Mouse (Mus musculus) kidney, adult 2 months (tissue): ENCODE measurements around the gene Ube2f. TPM values are rescaled to one million over a fixed set of nuclear protein-coding genes. Genes with fewer than 3 reads are reported as not detected.

Experiments
- DNase-seq: peaks from one replicate; pipeline ENCODE4 v3.0.0; 2021
- H3K27ac ChIP-seq: fragments of 200-500 bp; 2 replicates; pipeline ENCODE4 v1.5.1; 2012; ENCODE audit warnings: low read depth, low read length, control low read depth, inconsistent platforms; ENCODE audit not compliant: insufficient read depth
- H3K27me3 ChIP-seq: fragments of 200-500 bp; replicated peaks from 2 replicates; pipeline ENCODE4 v1.6.1; 2012; ENCODE audit warnings: mild to moderate bottlenecking, moderate library complexity, low read length, inconsistent platforms; ENCODE audit not compliant: control insufficient read depth, insufficient read depth
- H3K36me3 ChIP-seq: fragments of 200-500 bp; 2 replicates; pipeline ENCODE4 v1.6.1; 2012; ENCODE audit warnings: mild to moderate bottlenecking, moderate library complexity, low read length, inconsistent platforms; ENCODE audit not compliant: control insufficient read depth, insufficient read depth
- H3K4me1 ChIP-seq: fragments of 200-500 bp; 2 replicates; pipeline ENCODE4 v1.6.1; 2011; ENCODE audit warnings: low read length; ENCODE audit not compliant: control insufficient read depth, insufficient read depth
- H3K4me3 ChIP-seq: fragments of 200-500 bp; 2 replicates; pipeline ENCODE4 v1.5.1; 2011; ENCODE audit warnings: mild to moderate bottlenecking, low read depth, low read length, control low read depth; ENCODE audit not compliant: insufficient read depth
- CTCF ChIP-seq: fragments of 200-500 bp; conservative IDR thresholded peaks from 2 replicates; pipeline ENCODE4 v1.5.1; 2011; ENCODE audit warnings: low read depth, mild to moderate bottlenecking, control low read depth, low read length, moderate library complexity, mixed read lengths; ENCODE audit not compliant: insufficient read depth, insufficient read length
- POLR2A ChIP-seq: fragments of 200-500 bp; IDR thresholded peaks from one replicate; pipeline ENCODE4 v1.6.1; 2011; ENCODE audit warnings: low read depth, low read length, control low read depth
- WGBS: fragments of 180-500 bp; shearing (Covaris S2); methylation state at CpG from one replicate; pipeline ENCODE4 v1.1.7; 2018; 5-methylcytosine and 5-hydroxymethylcytosine counted together
- polyA plus RNA-seq: library from polyadenylated mRNA; depleted of rRNA; stranded (reverse); fragments of >200 nt; gene quantifications from 2 replicates; pipeline ENCODE4 v1.2.3, GENCODE M21; 2012

Gene Ube2f
- polyA plus RNA-seq, 1 experiment, result 38.5 TPM

GRCm38 (mm10) chr1:91219641-91220321 lies 30.3 kb upstream of the Ube2f start:
- H3K27ac ChIP-seq, result no peak overlapping the region
- H3K36me3 ChIP-seq, result no peaks in the 10 kb centered on the region
- no peak overlapping the region for H3K4me3 ChIP-seq
- 84% methylated on average over 7 of the region's 7 CpGs for whole genome bisulfite sequencing
- no peak for DNase-seq
- no peaks in the 10 kb centered on the region for H3K4me1 ChIP-seq
- H3K27me3 ChIP-seq, result no peaks in the 10 kb centered on the region
- no peak for TF ChIP-seq CTCF
- no peak for TF ChIP-seq POLR2A

- WGBS, result 63% methylated on average over 3 of the region's 3 CpGs
- no peak for TF ChIP-seq CTCF
- TF ChIP-seq POLR2A, result no peak
- no peak for DNase-seq
- Histone ChIP-seq H3K36me3 (no peaks in the 10 kb centered on the region), H3K4me1 (no peaks in the 10 kb centered on the region), H3K27ac (no peak overlapping the region), H3K4me3 (no peak overlapping the region), H3K27me3 (no peaks in the 10 kb centered on the region)
Observed at GRCm38 (mm10) chr1:91220322-91220672, 29.8 kb upstream of the Ube2f start.

GRCm38 (mm10) chr1:91226562-91226961 lies 23.5 kb upstream of the Ube2f start:
- H3K27ac ChIP-seq, result no peak overlapping the region
- H3K4me1 ChIP-seq, result no peaks in the 10 kb centered on the region
- TF ChIP-seq CTCF, result no peak
- DNase-seq, result no peak
- 87% methylated on average over 4 of the region's 4 CpGs for WGBS
- H3K36me3 ChIP-seq, result no peaks in the 10 kb centered on the region
- H3K4me3 ChIP-seq, result no peak overlapping the region
- H3K27me3 ChIP-seq, result no peaks in the 10 kb centered on the region

GRCm38 (mm10) chr1:91227381-91228054 lies 22.6 kb upstream of the Ube2f start:
- Histone ChIP-seq H3K27ac (no peak overlapping the region), H3K27me3 (no peaks in the 10 kb centered on the region), H3K36me3 (no peaks in the 10 kb centered on the region), H3K4me3 (no peak overlapping the region), H3K4me1 (no peaks in the 10 kb centered on the region)
- TF ChIP-seq CTCF (no peak), POLR2A (no peak)
- no peak for DNase-seq
- 68% methylated on average over 15 of the region's 15 CpGs for WGBS

- WGBS, result 60% methylated on average over 6 of the region's 6 CpGs
- no peak for DNase-seq
- H3K4me3 ChIP-seq, result no peak overlapping the region
- no peaks in the 10 kb centered on the region for H3K4me1 ChIP-seq
- no peak for TF ChIP-seq POLR2A
- no peak for TF ChIP-seq CTCF
- no peaks in the 10 kb centered on the region for H3K27me3 ChIP-seq
- no peak overlapping the region for H3K27ac ChIP-seq
- no peaks in the 10 kb centered on the region for H3K36me3 ChIP-seq
Observed at GRCm38 (mm10) chr1:91231142-91231541, 19.0 kb upstream of the Ube2f start.

- Histone ChIP-seq H3K36me3 (no peaks in the 10 kb centered on the region), H3K4me1 (no peaks in the 10 kb centered on the region), H3K27ac (no peak overlapping the region), H3K4me3 (no peak overlapping the region), H3K27me3 (no peaks in the 10 kb centered on the region)
- no peak for DNase-seq
- no peak for TF ChIP-seq POLR2A
- TF ChIP-seq CTCF, result no peak
- WGBS, result 75% methylated on average over 5 of the region's 5 CpGs
Observed at GRCm38 (mm10) chr1:91231896-91232295, 18.2 kb upstream of the Ube2f start.

GRCm38 (mm10) chr1:91235395-91235794 lies 14.7 kb upstream of the Ube2f start:
- H3K27me3 ChIP-seq, result no peaks in the 10 kb centered on the region
- no peaks in the 10 kb centered on the region for H3K4me1 ChIP-seq
- H3K36me3 ChIP-seq, result no peaks in the 10 kb centered on the region
- DNase-seq, result no peak
- TF ChIP-seq CTCF, result no peak
- TF ChIP-seq POLR2A, result no peak
- 38% methylated on average over 5 of the region's 5 CpGs for WGBS
- no peak overlapping the region for H3K4me3 ChIP-seq
- no peak overlapping the region for H3K27ac ChIP-seq
